Mouse (Mus musculus) heart, postnatal 0 days (tissue): ENCODE data around the gene Gmppb.

Source experiments
- CTCF ChIP-seq: IDR thresholded peaks from 2 replicates; pipeline ENCODE4 v1.5.1; 2016; ENCODE audit warnings: antibody characterized with exemption, control low read depth, low read depth
- EP300 ChIP-seq: IDR thresholded peaks from 2 replicates; pipeline ENCODE4 v1.6.1; 2016; ENCODE audit warnings: antibody characterized with exemption, low read depth

DNA sequence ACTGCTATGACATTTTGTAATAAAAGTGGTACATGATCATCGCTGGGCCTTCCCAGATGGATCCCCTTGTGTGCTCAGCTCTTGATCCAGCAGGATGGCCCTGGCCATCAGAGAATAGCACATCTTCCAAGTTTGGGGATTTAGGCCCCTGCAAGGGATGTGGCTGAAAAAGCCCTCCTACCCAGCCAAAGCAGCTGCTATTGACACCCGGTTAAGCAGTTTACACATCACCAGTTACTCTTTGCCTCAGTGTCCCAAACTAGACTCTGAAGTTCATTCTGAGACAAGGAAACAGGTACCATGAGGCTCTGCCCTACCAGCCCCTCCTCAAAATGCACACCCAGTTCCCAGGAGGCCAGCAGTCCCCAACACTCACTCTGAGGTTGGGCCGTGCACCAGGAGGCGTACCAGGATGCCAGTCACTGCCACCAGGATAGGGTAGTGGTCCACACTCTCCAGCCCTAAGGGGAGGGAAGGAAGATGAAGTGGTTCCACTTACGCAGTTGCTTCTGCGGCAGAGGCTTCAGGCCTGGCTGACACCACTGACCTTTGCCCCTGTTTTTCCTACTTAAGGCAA, 6.7 kb downstream of the Gmppb start:
- TF ChIP-seq CTCF (no peak), EP300 (no peak)
